In the genomic region with DNA sequence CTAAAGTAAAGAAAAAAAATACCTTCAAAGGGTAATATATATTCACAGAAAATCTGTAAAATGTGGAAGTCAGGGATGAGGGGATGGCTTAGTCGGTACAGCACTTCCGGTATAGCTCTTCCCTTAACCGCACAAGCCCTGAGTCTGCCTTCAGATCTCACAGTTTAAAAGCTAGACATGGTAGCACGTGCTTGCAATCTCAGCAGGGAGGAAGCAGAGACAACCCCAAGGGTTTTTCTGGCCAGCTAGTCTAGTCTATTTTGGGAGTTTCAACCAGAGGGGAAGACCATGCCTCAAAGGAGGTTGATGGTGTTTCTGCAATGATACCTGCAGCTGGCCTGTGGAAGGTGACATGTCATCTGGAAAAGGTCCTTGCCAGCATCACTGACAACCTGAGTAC, we compare ENCODE assay signal across 18 mouse cellular contexts.
A peak's percentile ranks its signal among the peaks of the same experiment; 100 is the strongest.
DNase-seq lines count a peak whose midpoint lies in the region; ATAC-seq and TF ChIP-seq lines count a peak whose summit lies in the region.
"Had no signal": no experiment of that assay in that cellular context is flagged by ENCODE, and none has a peak within 500 bp of the region (broad histone marks: within the 10 kb centered on the region; RNA-seq: fewer than 3 reads in every experiment).

No protein-coding gene starts in this region.

- no peak for TF ChIP-seq CTCF in bone marrow macrophage, adult 2 months (IDR thresholded peaks at IDR 0.05; ENCODE audit: low read depth, low read length)

- DNase-seq in intestine, embryonic 14.5 days (ENCODE audit: low spot score), result peak; percentile 49
- peak; percentile 14 for DNase-seq in spleen, postnatal 36 days (ENCODE audit: low spot score in 2 of 2)
- no peak for DNase-seq in spleen, postnatal 4 days (ENCODE audit: low spot score in 2 of 2)
- no peak for DNase-seq in midbrain, embryonic 10.5 days (ENCODE audit: low spot score)
- DNase-seq: cerebellum, adult 9-10 months; gastrocnemius, postnatal 10 days; kidney, adult 9 months; layer of hippocampus, postnatal 36 days; lung, postnatal 4 days; midbrain, embryonic 14.5 days; spleen, adult 18-20 months had no signal

- no peak for TF ChIP-seq POLR2A in bone marrow macrophage, adult 2 months (IDR thresholded peaks at IDR 0.05; ENCODE audit: borderline replicate concordance, low read depth, low read length)

- H3K9ac ChIP-seq in intestine, embryonic 14.5 days (ENCODE audit: low read length), result no peak overlapping the region
- no peak overlapping the region for H3K9ac ChIP-seq in intestine, embryonic 15.5 days
- H3K9ac ChIP-seq in midbrain, embryonic 16.5 days (ENCODE audit: low read depth, low read length), result no peak overlapping the region
- H3K9ac ChIP-seq: hindbrain, embryonic 15.5 days had no signal

- no peaks in the 10 kb centered on the region for H3K27me3 ChIP-seq in intestine, embryonic 14.5 days (replicated peaks; ENCODE audit: control insufficient read depth, insufficient read depth, low read length)
- H3K27me3 ChIP-seq in intestine, embryonic 15.5 days (replicated peaks), result no peaks in the 10 kb centered on the region
- H3K27me3 ChIP-seq in midbrain, embryonic 10.5 days (ENCODE audit: low read depth, poor library complexity, severe bottlenecking), result no peaks in the 10 kb centered on the region
- no peaks in the 10 kb centered on the region for H3K27me3 ChIP-seq in midbrain, embryonic 16.5 days (ENCODE audit: control insufficient read depth, insufficient read depth, low read depth, low read length)
- H3K27me3 ChIP-seq: hindbrain, embryonic 15.5 days had no signal

- WGBS in intestine, embryonic 14.5 days, result 80% methylated on average over 4 of the region's 4 CpGs
- WGBS in intestine, embryonic 15.5 days, result 73% methylated on average over 4 of the region's 4 CpGs
- WGBS in midbrain, embryonic 10.5 days, result 84% methylated on average over 4 of the region's 4 CpGs
- 90% methylated on average over 4 of the region's 4 CpGs for WGBS in midbrain, embryonic 16.5 days

- H3K36me3 ChIP-seq in intestine, embryonic 14.5 days (ENCODE audit: control insufficient read depth, insufficient read depth, low read length), result no peaks in the 10 kb centered on the region
- no peaks in the 10 kb centered on the region for H3K36me3 ChIP-seq in intestine, embryonic 15.5 days
- no peaks in the 10 kb centered on the region for H3K36me3 ChIP-seq in midbrain, embryonic 10.5 days
- H3K36me3 ChIP-seq in midbrain, embryonic 16.5 days (ENCODE audit: control insufficient read depth, insufficient read depth, low read length), result no peaks in the 10 kb centered on the region
- H3K36me3 ChIP-seq: heart, embryonic 10.5 days; hindbrain, embryonic 15.5 days had no signal

- H3K27ac ChIP-seq in intestine, embryonic 14.5 days (ENCODE audit: low read depth), result no peak overlapping the region
- no peak overlapping the region for H3K27ac ChIP-seq in intestine, embryonic 15.5 days
- peak overlapping the region; percentile 87 for H3K27ac ChIP-seq in bone marrow macrophage, adult 2 months (ENCODE audit: insufficient read depth, low read depth, low read length)
- no peak overlapping the region for H3K27ac ChIP-seq in midbrain, embryonic 10.5 days (replicated peaks)
- H3K27ac ChIP-seq in midbrain, embryonic 16.5 days (ENCODE audit: low read length), result no peak overlapping the region
- H3K27ac ChIP-seq: heart, embryonic 10.5 days; hindbrain, embryonic 15.5 days; stomach, postnatal 0 days had no signal

- no peaks in the 10 kb centered on the region for H3K9me3 ChIP-seq in intestine, embryonic 14.5 days (ENCODE audit: control insufficient read depth, low read length)
- H3K9me3 ChIP-seq in intestine, embryonic 15.5 days, result no peaks in the 10 kb centered on the region
- no peaks in the 10 kb centered on the region for H3K9me3 ChIP-seq in midbrain, embryonic 10.5 days (replicated peaks)
- no peaks in the 10 kb centered on the region for H3K9me3 ChIP-seq in midbrain, embryonic 16.5 days (replicated peaks; ENCODE audit: control insufficient read depth, low read length, poor library complexity, severe bottlenecking)
- H3K9me3 ChIP-seq: heart, embryonic 10.5 days; hindbrain, embryonic 15.5 days had no signal

- H3K4me1 ChIP-seq in intestine, embryonic 14.5 days (replicated peaks; ENCODE audit: control insufficient read depth, insufficient read depth, low read length), result peaks cover 13% of the 10 kb centered on the region; the same call in 1 of the 2 replicates
- no peaks in the 10 kb centered on the region for H3K4me1 ChIP-seq in intestine, embryonic 15.5 days (replicated peaks)
- peaks cover 31% of the 10 kb centered on the region for H3K4me1 ChIP-seq in bone marrow macrophage, adult 2 months (ENCODE audit: control insufficient read depth, insufficient read depth, low read length)
- H3K4me1 ChIP-seq in midbrain, embryonic 10.5 days, result no peaks in the 10 kb centered on the region
- no peaks in the 10 kb centered on the region for H3K4me1 ChIP-seq in midbrain, embryonic 16.5 days (ENCODE audit: control insufficient read depth, insufficient read depth, low read length)
- H3K4me1 ChIP-seq: hindbrain, embryonic 15.5 days had no signal

- H3K4me3 ChIP-seq in intestine, embryonic 14.5 days (ENCODE audit: low read depth, low read length), result no peak overlapping the region
- no peak overlapping the region for H3K4me3 ChIP-seq in intestine, embryonic 15.5 days (replicated peaks)
- no peak overlapping the region for H3K4me3 ChIP-seq in bone marrow macrophage, adult 2 months (ENCODE audit: insufficient read depth, low read length)
- H3K4me3 ChIP-seq in midbrain, embryonic 10.5 days, result no peak overlapping the region
- H3K4me3 ChIP-seq in midbrain, embryonic 16.5 days (ENCODE audit: low read depth, low read length), result no peak overlapping the region
- H3K4me3 ChIP-seq: heart, embryonic 10.5 days; hindbrain, embryonic 15.5 days had no signal

- no peak overlapping the region for H3K4me2 ChIP-seq in intestine, embryonic 14.5 days (ENCODE audit: low read length)
- H3K4me2 ChIP-seq in intestine, embryonic 15.5 days (replicated peaks), result no peak overlapping the region
- H3K4me2 ChIP-seq in midbrain, embryonic 16.5 days (ENCODE audit: low read length), result no peak overlapping the region
- H3K4me2 ChIP-seq: hindbrain, embryonic 15.5 days had no signal

- ATAC-seq in intestine, embryonic 14.5 days (replicated peaks; ENCODE audit: low FRiP score, low TSS enrichment, low read depth), result no peak
- no peak for ATAC-seq in intestine, embryonic 15.5 days
- ATAC-seq in megakaryocyte progenitor cell, adult 5-6 weeks (replicated peaks; ENCODE audit: poor library complexity), result peak; percentile 54
- no peak for ATAC-seq in midbrain, embryonic 16.5 days

Comparison
In these comparisons a context has a peak if more than half of its experiments do, and no peak if none do; other contexts are left out.
1. DNase-seq: peak in intestine, embryonic 14.5 days (single experiment) and spleen, postnatal 36 days (2 of 2); none in spleen, postnatal 4 days (0 of 2) and midbrain, embryonic 10.5 days (single experiment).